Mouse (Mus musculus): ENCODE measurements around the gene Pfkm.

DNA sequence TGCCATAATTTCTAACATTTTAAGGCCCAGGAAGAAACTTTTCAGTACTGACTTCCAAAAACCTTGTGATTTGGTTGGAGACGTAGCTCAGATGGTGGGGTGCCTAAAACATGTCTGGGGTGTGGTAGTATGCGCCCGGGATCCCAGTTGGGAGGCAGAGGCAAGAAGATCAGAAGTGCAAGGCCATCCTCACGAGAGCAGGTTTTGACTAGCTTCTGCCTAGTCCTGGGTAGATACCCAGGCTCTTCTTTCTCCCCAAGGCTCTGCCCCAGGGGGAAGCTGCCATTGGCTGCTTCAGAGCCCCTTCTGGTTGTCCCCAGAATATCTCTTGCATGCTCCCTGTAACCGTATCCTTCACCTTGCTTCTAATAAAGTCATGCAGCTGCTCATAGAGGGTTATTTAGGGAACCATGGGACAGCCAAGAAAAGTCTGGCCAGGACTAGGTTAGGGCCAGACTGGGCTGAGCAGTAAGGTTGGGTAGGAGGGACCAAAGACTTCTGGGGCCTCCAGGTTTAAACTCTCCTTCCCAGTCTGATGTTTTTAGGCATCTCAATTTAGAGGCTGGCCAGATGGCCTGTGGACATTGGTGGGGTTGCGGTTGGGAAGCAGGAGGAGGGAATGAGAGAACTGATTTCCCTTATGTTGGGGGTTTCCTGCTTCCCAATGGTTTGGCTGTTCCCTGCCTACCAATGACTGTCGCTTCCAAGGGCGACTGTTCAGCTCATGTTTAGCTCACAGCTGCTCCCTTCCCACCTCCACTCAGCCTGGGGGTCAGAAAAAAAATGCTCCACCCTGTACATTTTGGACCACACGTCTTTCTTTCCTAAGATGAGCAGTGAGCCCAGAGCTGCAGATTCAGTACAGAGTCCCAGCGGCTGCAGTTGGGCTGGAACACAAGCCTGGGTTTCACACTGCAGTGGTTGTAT lies 22.7 kb downstream of the Pfkm start:
- TF ChIP-seq POLR2A (IDR thresholded peaks at IDR 0.05; ENCODE audit: extremely low read depth, insufficient read depth, low read length) (no peak), CTCF (IDR thresholded peaks at IDR 0.05; ENCODE audit: low read depth, low read length) (no peak)

All from liver, adult 2 months (tissue).